ENCODE assay signal across 7 mouse cellular contexts in the genomic region with DNA sequence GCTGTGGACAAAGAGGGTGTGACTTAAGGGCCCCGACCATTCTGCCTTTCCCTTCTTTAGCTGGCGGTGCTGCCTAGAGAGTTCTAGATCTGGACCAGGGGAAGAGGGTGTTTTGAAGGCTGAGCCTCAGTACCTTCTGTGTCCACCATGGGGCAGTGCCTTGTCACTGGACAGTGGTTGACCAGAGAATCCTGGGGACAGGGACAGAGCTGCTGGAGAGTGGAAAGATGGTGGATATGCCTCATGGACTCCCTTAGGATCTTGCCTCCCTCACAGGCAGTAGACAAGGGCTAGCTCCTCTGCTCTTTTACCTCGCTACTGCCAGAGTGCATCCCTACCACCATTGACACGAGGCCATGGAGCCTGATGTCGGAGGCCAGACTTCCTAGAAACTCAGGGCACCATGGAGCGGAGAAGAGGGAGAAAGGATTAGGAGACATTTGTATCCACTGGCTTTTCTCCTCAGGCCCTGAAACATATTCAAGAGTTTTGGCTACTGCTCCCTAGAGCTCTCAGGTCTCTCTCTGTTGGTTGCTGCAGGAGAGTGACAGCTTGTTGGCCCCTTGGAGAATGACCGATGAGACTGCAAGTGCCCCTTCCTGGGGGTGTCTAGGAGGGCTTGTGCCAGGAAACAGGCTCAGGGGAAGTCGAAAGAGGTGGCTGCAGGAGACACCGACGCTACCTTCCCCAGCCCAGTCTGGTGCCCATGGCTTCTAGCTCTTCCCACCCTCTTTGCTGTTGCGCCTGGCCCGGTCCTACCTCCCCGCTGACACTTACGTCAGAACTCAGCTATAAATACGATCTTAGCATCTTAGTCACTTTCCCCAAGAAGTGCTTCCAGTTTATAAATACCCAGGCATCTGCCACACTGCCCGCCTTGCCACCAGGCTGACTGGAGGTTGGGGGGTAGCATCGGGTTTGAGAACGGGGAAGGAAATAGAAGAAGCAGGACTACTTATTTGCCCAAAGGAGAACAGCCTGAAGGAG. TPM values are rescaled to one million over a fixed set of nuclear protein-coding genes. Genes with fewer than 3 reads are reported as not detected.
DNase-seq lines count a peak whose midpoint lies in the region; ATAC-seq and TF ChIP-seq lines count a peak whose summit lies in the region.

A gene (minus strand): TSS at position 503 of the 987 bp plus-strand sequence.

- WGBS in liver, embryonic 16.5 days (ENCODE audit: insufficient replicate concordance), result 46% methylated on average over 18 of the region's 18 CpGs
- WGBS in midbrain, embryonic 14.5 days, result 90% methylated on average over 18 of the region's 18 CpGs

- TF ChIP-seq CTCF in brain, embryonic 14.5 days (IDR thresholded peaks at IDR 0.05; ENCODE audit: borderline replicate concordance, extremely low read depth, insufficient read depth, insufficient read length), result peak; percentile 35; the same call in 1 of the 2 replicates

- no peaks in the 10 kb centered on the region for H3K27me3 ChIP-seq in liver, embryonic 16.5 days (ENCODE audit: control insufficient read depth, insufficient read depth, low read depth, low read length)
- no peaks in the 10 kb centered on the region for H3K27me3 ChIP-seq in midbrain, embryonic 14.5 days (ENCODE audit: control insufficient read depth, insufficient read depth, low read length)

- no peak within 1 kb of the TSS for H3K9ac ChIP-seq in liver, embryonic 16.5 days (ENCODE audit: low read depth, low read length)
- H3K9ac ChIP-seq in midbrain, embryonic 14.5 days (replicated peaks; ENCODE audit: low read length), result no peak within 1 kb of the TSS

- ATAC-seq in liver, embryonic 16.5 days (ENCODE audit: low read depth), result no peak
- no peak for ATAC-seq in CD4-positive, CD25-positive, alpha-beta regulatory T cell, adult 4 months
- no peak for ATAC-seq in midbrain, embryonic 14.5 days (ENCODE audit: low FRiP score, low TSS enrichment)

- no peaks in the 10 kb centered on the region for H3K9me3 ChIP-seq in liver, embryonic 16.5 days (replicated peaks; ENCODE audit: control insufficient read depth, low read length)
- no peaks in the 10 kb centered on the region for H3K9me3 ChIP-seq in midbrain, embryonic 14.5 days (ENCODE audit: control insufficient read depth, low read length)

- DNase-seq in kidney, postnatal 4 days, result peak; percentile 59 to 64
- DNase-seq in kidney, adult 8-10 months, result no peak
- DNase-seq in brain, embryonic 14.5 days (ENCODE audit: low read depth), result no peak
- peak; percentile 44 to 62 for DNase-seq in frontal cortex, postnatal 25 days (ENCODE audit: low spot score in 2 of 2)
- no peak for DNase-seq in midbrain, embryonic 14.5 days

- H3K4me1 ChIP-seq in liver, embryonic 16.5 days (ENCODE audit: control insufficient read depth, low read depth, low read length), result peaks cover 6% of the 10 kb centered on the region
- H3K4me1 ChIP-seq in midbrain, embryonic 14.5 days (ENCODE audit: control insufficient read depth, insufficient read depth, low read length), result 0 out of 2 replicates have a peak, but pooled peaks cover 6% of the 10 kb centered on the region

- TF ChIP-seq POLR2A in brain, embryonic 14.5 days (IDR thresholded peaks at IDR 0.05; ENCODE audit: borderline replicate concordance, extremely low read depth, insufficient read depth, insufficient read length, poor library complexity, severe bottlenecking), result no peak

- H3K36me3 ChIP-seq in liver, embryonic 16.5 days (ENCODE audit: control insufficient read depth, insufficient read depth), result no peaks in the 10 kb centered on the region
- no peaks in the 10 kb centered on the region for H3K36me3 ChIP-seq in midbrain, embryonic 14.5 days (ENCODE audit: control insufficient read depth, insufficient read depth, low read length)

- no peak within 1 kb of the TSS for H3K4me3 ChIP-seq in liver, embryonic 16.5 days (ENCODE audit: low read depth, low read length)
- no peak within 1 kb of the TSS for H3K4me3 ChIP-seq in midbrain, embryonic 14.5 days (replicated peaks; ENCODE audit: low read depth, low read length)

- H3K27ac ChIP-seq in liver, embryonic 16.5 days (ENCODE audit: low read length), result peak within 1 kb of the TSS; percentile 31
- H3K27ac ChIP-seq in midbrain, embryonic 14.5 days (replicated peaks; ENCODE audit: low read depth, low read length), result no peak within 1 kb of the TSS

- no peak within 1 kb of the TSS for H3K4me2 ChIP-seq in liver, embryonic 16.5 days (ENCODE audit: low read depth, low read length)
- no peak within 1 kb of the TSS for H3K4me2 ChIP-seq in midbrain, embryonic 14.5 days (ENCODE audit: low read length)

RNA-seq across cellular contexts. Expression of the gene that starts here (rescaled TPM):
- polyA plus RNA-seq in brain, embryonic 14.5 days (2012; rRNA removed), result not detected in 2 replicates
- 0.78 and 0.99 TPM in 2 replicates for polyA plus RNA-seq in liver, embryonic 16.5 days (2015; fragmentation: Nextera tagmentation; extraction: Ambion mirVana)
- polyA plus RNA-seq in CD4-positive, CD25-positive, alpha-beta regulatory T cell, adult 4 months (2017; shearing (Covaris generic)), result not detected
- polyA plus RNA-seq in midbrain, embryonic 14.5 days (2014; fragmentation: Nextera tagmentation; extraction: Ambion mirVana), result 0.04 TPM in 1 of 2 replicates, not detected in the other

Comparison
In these comparisons a context has a peak if more than half of its experiments do, and no peak if none do; other contexts are left out.
1. DNase-seq: peak in kidney, postnatal 4 days (2 of 2) and frontal cortex, postnatal 25 days (2 of 2); none in kidney, adult 8-10 months (0 of 2), brain, embryonic 14.5 days (single experiment) and midbrain, embryonic 14.5 days (single experiment).